Mouse (Mus musculus): ENCODE data around the gene 3110082I17Rik.

DNA sequence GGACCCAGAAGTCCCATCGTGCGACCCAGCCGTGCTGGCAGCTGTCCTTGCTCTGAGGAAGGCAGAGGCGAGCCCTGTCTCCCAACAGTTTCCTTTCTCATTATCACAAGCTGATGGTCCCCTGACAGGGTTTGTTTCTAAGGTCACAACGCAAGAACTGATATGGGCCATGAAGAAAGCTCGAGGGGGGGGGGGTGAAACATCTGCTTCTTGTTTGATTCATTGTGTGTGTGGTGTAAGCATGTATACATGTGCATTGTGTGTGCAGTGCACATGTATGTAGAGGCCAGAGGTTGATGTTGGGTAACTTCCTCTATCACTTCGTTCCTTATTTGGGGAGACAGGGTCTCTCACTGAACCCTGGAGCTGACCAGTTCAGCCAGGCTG lies 132.7 kb downstream of the 3110082I17Rik start:
- TF ChIP-seq CTCF (IDR thresholded peaks at IDR 0.05; ENCODE audit: low read depth) (no peak), EP300 (optimal IDR thresholded peaks at IDR 0.05) (no peak)

Data from stomach, postnatal 0 days (tissue).